Mouse (Mus musculus) myocyte (in vitro differentiated cells): ENCODE results near the gene Scg3.

Experiments
- CEBPB ChIP-seq: IDR thresholded peaks from 2 replicates; pipeline ENCODE4 v1.6.1; 2011; ENCODE audit warnings: mild to moderate bottlenecking, moderate library complexity; ENCODE audit not compliant: poor library complexity, insufficient read depth, severe bottlenecking
- MAX ChIP-seq: IDR thresholded peaks from one replicate; pipeline ENCODE4 v1.6.1; 2011; ENCODE audit warnings: low read depth, mild to moderate bottlenecking, control low read depth
- MYOD1 ChIP-seq, 3 experiments: IDR thresholded peaks; one replicate each; pipeline ENCODE4 v1.6.1; 2011; ENCODE audit warnings: control low read depth in 2 of 3, low read depth in 2 of 3, mild to moderate bottlenecking in 2 of 3, moderate library complexity in 1 of 3; ENCODE audit not compliant: insufficient read length in 2 of 3, control insufficient read depth in 1 of 3
- POLR2A ChIP-seq: IDR thresholded peaks from one replicate; pipeline ENCODE4 v1.6.1; 2011; ENCODE audit warnings: low read depth, mild to moderate bottlenecking, control low read depth, moderate library complexity; ENCODE audit not compliant: insufficient read length
- POLR2AphosphoS2 ChIP-seq: IDR thresholded peaks from one replicate; pipeline ENCODE4 v1.6.1; 2011; ENCODE audit warnings: low read depth, control low read depth; ENCODE audit not compliant: insufficient read length
- REST ChIP-seq: IDR thresholded peaks from one replicate; pipeline ENCODE4 v1.6.1; 2011; ENCODE audit warnings: mild to moderate bottlenecking, control low read depth, moderate library complexity; ENCODE audit not compliant: insufficient read depth, insufficient read length
- TCF12 ChIP-seq: IDR thresholded peaks from one replicate; pipeline ENCODE4 v1.6.1; 2011; ENCODE audit warnings: mild to moderate bottlenecking, control low read depth; ENCODE audit not compliant: poor library complexity, insufficient read depth, severe bottlenecking
- USF1 ChIP-seq: IDR thresholded peaks from one replicate; pipeline ENCODE4 v1.6.1; 2011; ENCODE audit warnings: low read depth, mild to moderate bottlenecking, control low read depth, moderate library complexity

DNA sequence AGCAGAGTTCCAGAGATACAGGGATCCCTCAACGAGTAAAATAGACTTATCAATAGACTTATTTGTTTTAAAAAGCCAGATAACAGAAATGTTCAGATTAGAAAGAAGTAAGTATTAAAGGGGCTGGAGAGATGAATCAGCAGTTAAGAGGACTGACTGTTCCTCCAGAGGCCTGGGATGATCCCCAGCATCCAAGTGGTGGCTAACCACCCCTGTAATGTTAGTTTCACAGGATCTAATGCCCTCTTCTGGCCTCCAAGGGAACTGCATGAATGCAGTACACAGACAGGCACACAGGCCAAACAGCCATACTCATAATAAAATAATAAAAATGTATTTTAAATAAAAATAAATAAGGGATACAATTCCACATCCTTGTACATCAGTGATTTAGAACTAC lies 51.0 kb downstream of the Scg3 start:
- TF ChIP-seq POLR2A = no peak
- TF ChIP-seq MAX = no peak
- TF ChIP-seq CEBPB = no peak
- TF ChIP-seq MYOD1 (IDR thresholded peaks at IDR 0.05; ENCODE audit: control insufficient read depth in 1 of 3, insufficient read length in 2 of 3, low read depth in 2 of 3) = no peak
- TF ChIP-seq POLR2AphosphoS2 = no peak
- TF ChIP-seq TCF12 = no peak
- TF ChIP-seq REST = no peak
- no peak for TF ChIP-seq USF1
